Mouse (Mus musculus) right cerebral cortex, postnatal 14 days (tissue): Measurements from ENCODE around the gene Arhgdig.

ENCODE experiments used
- DNase-seq: peaks from one replicate; pipeline ENCODE4 v3.0.0; 2022

The Arhgdig gene

DNA sequence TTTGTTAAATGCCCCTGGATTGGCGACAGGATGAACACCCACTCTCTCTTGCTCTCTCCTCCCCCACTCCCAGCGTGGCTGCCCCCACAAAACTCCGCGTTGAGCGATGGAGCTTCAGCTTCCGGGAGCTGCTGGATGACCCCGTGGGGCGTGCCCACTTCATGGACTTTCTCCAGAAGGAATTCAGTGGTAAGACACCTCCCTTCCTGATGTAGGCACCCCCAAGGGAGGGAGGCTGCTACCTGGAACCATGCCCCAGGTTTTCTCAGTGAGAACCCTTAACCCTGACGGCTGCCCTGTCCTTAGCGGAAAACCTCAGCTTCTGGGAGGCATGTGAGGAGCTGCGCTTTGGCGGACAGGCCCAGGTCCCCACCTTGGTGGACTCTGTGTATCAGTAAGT is at the start of gene Arhgdig:
Arhgdig (minus strand) TSS at position 101 of the 400 bp plus-strand sequence.
- DNase-seq, result no peak

DNA sequence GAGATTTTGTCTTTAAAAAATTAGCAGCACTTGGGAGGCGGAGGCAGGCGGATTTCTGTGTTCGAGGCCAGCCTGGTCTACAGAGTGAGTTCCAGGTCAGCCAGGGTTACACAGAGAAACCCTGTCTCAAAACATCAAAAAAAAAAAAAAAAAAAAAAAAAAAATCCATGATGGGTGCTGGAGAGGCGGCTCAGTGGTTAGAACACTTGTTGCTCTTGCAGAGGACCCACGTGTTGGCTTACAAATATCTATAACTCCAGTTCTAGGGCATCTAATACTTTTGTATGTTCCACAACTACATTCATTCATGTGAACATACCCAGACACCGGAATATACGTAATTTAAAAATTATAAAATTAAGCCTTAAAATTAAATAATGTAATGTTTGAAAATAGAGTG is 47.7 kb upstream of the Arhgdig start:
- no peak for DNase-seq

DNA sequence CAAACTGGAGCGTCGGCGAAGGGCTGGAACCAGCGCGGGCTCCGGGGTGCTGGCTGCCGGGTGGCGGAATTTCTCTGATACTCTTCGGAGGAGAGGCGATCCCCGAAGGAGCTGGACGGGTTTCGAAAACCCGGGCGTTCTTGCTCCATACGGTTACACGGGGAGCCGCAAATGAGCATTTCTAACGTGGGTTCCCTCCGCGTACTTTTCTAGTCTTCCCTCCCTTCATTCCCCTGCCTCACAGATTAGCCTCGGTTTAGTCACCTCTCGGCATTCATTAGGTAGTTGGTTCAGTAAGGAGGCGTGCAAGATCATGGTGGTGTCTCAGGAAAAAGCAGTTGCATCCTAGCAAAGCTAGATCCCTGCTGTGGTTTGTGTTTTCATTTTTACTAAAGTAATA is 45.8 kb upstream of the Arhgdig start:
- DNase-seq, result no peak

DNA sequence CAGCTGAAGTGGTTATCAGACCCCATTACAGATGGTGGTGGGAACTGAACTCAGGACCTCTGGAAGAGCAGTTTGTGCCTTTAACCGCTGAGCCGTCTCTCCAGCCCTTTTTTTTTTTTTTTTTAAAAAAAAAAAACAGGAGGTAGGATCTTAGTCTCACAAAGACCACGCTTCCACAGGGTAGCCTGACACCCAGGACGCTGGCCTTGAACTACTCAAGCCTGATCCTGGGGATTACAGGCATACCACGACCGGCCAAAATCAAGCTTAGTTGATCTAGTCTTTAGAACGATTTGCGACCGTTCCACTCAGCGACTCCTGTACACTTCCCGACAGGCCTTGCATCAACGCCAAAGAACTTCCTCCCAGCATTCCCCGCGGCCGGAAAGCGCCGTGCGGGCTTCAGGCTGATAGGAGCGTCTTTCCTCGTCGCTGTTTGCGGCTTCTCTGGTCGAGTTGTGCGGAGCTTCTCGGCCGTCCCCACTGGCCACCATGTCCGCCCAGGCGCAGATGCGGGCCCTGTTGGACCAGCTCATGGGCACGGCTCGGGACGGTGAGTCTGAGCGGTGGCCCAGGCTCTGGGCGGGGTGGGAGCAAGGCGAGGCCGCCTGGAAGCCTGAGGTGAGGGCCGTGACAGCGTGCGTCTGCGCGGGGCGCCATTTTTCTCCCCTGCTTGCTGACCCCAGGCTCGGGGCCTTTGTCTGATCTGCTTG is 45.1 kb upstream of the Arhgdig start, which contains the start of gene Luc7l:
Luc7l (plus strand) TSS at position 358 of the 713 bp plus-strand sequence.
- DNase-seq, result peak; percentile 92

DNA sequence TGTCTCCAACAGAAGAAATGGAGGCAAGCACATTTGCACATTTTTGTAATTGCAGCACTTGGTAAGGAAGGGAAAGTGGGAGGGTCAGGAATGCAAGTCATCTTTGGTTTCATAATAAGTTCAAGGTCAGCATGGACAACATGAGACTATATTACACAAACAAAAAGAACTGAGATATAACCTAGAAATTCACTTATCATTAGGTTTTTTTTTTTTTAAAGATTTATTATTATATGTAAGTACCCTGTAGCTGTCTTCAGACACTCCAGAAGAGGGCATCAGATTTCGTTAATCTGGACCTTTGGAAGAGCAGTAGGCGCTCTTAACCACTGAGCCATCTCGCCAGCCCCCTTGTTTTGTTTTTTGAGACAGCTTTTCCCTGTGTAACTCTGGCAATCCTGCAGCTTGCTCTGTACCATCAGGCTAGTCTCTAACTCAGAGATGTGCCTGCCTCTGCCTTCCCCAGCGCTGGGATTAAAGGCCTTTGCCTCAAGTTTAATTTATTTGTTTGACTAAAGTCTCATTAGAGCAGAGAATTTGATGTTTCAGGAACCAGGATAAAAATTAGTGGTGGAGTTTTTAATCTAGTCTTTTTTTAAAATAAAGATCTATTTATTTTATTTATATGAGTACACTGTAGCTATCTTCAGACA is 44.4 kb upstream of the Arhgdig start:
- no peak for DNase-seq

DNA sequence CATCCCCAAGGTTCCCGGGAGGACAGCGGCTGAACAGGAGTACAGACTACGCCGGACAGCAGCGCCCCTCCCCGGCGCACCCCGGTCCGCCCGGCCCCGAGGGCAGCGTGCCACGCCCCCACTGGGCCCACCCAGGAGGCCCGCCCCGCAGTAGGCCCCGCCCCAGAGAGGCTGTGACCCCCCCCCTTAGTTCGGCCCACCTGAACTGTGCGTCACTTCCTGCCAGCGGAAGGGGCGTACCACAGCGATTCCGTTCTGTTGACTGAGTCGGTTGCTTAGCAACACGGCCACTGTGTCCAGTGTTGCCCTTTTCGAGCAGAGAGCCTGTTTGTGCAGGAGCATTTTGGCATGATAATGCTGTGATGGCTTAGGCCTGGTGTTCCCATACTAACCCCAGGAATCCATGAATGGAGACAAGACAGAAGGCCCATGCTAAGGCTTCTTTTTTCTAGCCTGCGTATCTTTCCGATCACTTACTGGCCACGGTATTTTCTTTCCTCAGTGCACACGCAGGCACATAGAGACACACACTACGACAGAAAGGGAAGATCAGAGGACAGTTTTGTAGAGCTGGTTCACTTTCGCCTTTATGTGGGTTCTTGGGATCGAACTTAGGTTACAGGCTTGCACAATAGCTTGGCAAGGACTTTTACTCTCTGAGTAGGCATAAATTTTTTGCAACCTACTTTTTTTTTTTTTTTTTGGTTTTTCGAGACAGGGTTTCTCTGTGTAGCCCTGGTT is 36.7 kb upstream of the Arhgdig start, which contains the start of gene Fam234a:
Fam234a (minus strand) TSS at position 142 of the 741 bp plus-strand sequence.
- peak; percentile 90 for DNase-seq

DNA sequence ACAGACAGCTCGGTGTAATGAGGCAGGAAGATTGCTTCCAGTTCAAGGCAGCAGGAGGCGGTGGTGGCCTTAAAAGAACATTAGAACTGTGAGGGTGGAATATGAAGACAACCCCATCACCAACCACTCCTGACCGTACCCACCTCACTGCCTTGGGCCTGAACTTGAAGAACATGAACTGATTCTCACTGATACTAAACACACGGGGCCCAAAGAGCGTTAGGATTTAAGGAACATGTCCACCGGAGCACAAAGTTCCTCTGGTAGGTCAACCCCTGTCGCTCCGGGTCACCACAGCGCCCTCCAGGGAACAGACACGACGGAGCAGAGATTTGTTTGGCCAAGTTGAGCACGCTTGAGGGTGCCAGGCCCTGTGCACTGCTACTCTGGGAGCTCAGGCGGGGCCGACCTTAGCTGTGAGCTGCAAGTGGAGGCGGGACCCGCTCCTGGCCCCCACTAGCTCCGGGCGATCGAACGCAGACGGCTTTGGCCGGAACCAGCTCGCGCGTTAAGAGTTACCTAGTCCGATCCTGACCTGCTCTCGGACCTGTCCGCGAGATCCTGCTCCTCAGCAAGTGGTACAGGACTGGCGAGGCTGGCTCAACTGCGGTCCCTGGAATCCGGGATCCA is 36.0 kb upstream of the Arhgdig start:
- peak; percentile 53 for DNase-seq

DNA sequence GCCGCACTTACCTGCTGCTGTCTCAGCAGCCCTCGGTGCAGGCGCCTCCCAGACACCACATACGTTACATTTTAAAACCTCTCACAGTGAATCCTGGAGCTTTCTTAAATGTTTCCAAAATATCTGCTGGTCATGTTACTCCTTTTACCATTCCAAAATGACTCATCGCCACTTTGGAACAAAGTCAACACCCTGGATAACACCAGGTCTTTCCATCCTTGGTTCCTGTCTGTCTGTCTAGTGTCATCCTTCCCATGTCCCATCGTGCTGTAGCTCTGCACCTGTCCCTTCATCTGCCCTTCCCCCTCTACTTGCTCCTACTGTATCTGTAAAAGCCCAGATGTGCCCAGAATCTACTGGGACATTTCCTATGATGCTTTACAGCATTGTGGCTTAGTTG is 33.4 kb upstream of the Arhgdig start:
- DNase-seq, result no peak

DNA sequence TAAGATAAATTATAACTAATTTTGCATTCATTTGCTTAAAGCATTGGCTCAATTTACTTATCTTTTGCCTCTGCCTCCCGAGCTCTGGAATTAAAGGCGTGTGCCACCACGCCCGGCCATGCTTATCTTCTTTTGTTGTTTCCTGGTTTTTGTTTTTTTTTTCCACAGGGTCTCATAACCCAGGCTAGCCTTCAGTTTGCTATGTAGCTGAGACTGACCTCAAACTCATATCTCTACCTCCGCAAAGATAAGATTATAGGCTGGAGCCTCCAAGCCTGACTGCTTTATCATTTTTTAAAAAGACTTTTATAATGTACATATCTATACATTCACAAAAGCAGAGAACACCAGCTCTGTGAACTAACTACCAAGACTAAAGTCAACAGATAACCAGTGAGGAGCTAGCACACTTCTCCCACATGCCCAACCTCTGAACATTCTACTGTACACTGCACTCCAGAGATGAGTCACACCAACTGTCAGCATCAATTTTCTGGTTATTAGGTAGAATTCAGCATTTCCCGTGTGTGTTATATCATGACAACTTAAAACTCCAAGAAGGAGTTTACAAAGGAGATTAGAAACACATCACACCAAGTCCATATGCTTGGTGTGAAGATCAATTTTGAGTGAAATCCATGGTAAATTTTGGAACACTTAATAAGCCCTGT is 32.7 kb upstream of the Arhgdig start:
- no peak for DNase-seq

DNA sequence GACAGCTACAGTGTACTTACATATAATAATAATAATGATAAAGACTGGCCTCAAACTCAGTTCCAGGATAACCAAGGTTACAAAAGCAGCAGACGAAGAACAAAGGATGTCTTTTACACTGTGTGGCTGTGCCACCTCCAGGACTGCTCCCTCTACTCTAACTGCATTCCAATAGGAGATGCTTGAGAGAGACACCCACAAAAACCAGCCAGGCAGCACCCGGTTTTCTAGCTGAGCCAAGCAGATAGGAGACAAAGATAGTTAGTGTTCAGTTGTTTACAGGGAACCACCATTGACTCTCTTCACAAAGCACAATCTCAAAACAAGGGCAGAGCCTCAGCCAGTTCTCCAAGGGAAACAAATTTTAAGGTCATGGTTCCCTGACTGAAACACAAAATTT is 32.0 kb upstream of the Arhgdig start:
- no peak for DNase-seq

DNA sequence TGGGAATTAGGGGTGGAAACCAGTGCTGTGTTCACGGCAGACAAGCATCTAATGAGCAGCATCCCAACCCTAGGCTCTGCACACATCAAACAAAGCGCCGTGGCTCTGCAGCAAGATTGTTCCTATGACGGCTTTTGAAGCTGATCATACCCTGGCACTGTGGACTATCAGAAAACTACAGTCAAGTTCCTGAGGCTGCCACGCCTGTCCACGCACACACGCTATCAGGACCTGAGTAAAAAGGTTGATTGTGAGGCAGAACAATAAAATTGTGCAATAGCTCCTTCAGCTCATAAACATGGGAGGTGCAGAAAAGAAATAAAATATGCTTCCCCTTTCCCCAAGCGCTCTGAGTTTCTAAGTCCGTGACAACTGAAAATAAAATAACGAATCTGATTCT is 30.1 kb upstream of the Arhgdig start:
- no peak for DNase-seq

DNA sequence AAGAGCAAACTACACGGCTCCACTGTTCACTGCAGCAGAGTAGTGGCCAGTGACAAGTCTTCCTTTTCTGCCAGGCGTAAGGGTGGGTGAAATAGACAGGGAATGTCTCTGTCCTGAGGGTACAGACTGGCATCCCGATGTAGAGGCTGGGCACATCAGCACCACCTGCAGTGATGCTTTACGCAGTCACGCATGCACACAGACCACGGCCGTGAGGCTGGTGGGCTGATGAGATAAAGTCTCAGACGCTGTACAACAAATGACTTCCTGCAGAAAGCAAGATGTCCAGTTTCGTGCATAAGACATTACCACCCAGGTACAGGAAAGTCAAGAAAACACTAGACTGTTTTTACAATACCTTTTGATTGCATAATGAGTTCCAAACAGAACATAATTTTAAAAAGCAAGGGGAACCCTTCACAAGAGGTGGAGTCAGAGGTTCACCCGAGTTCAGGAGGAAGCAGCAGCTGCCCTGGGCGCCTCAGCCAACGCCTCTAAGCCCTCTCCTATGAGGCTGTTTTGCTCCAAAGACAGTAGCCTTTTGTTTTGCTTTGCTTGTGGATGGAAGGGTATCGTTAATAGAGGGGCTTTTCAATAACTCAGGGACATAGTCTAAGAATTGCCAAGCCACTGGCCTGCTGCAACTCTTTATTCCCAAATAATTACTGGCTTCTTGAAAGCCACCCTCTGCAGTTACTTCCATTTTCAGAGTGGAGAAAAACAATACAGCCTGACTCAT is 27.7 kb upstream of the Arhgdig start:
- no peak for DNase-seq

DNA sequence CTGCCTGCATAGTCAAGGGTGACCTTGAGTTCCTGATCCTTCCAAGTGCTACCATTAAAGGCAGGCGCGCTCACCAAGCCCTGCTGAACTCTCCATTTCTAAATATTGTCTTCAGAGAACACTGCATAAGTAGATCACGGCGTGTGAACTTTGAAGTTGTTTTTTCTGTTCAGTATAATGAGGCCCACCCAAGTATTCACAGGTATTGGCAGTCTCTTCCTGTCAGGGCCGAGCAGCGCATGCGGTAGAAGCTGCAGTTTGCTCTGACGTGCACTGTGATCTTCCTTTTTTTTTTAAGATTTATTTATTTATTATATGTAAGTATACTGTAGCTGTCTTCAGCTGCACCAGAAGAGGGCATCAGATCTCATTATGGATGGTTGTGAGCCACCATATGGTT is 26.8 kb upstream of the Arhgdig start:
- no peak for DNase-seq

DNA sequence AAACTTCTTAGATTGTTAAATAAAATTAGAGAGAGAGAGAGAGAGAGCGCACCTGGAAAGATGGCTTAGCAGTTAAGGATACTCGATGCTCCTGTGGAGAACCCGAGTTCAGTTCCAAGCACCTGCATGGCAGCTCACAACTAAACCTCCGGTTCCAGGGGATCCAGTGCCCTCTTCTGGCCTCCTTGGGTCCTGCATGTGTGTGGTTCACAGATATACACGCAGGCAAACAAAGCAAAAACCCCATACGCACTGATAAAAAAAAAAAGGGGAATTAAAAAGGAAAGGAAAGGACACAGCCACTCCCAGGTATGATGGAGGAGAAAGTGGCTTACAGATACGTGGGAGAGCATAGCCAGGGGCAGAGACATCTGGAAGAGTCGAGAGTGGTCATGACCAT is 25.3 kb upstream of the Arhgdig start:
- DNase-seq, result no peak

DNA sequence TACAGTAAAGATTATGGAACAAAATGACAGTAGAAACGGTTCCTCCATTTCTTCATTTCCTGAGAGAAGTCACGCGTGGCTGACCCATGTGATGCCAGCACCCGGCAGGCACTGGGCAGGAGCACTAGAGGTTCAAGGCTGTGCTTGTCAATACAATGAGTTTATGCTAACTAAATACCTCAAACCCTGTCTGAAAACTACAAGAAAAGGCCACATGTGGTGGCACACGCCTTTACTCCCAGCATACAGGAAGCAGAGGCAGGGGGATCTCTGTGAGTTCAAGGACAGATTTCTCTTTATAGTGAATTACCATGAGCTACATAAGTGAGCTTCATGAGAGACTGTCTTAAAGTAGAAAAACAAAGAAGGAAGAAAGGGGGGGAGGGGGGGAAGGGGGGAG is 23.6 kb upstream of the Arhgdig start:
- no peak for DNase-seq

DNA sequence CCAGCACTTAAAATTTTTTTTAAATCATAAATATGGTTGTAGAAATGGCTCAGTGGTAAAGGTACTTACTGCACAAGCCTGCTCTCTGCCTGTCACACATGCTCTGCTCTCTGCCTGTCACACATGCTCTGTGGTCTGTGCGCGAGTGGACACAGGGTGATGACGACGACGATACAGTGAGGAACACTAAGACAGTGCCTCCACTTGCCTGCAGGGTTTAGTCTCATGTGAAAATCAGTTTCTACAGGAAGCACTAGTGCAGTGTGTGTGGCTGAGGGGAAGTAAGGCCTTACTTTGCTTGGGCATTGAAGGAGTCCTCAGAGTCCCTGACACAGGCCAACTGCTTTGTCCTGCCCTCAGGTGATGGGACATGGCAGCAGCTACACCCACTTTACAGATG is 22.2 kb upstream of the Arhgdig start:
- no peak for DNase-seq

DNA sequence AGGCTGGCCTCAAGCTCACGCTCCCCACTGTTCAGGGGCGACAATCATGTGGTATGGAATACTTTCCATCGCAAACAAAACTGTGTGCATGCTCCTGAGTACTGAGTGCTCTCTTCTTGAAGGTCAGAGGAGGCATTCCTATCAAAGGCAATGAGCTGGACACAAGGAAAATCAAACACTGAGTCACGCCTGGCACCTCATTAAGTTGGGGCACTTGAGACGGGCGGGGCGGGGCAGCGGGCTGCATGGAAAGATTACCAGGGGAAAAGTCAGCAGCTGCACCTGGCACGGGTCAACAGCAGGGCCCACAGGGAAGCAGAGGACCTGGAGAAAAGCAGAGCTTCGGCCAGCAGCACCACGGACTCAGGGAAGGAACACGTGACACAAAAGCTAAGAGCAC is 17.6 kb upstream of the Arhgdig start:
- no peak for DNase-seq

DNA sequence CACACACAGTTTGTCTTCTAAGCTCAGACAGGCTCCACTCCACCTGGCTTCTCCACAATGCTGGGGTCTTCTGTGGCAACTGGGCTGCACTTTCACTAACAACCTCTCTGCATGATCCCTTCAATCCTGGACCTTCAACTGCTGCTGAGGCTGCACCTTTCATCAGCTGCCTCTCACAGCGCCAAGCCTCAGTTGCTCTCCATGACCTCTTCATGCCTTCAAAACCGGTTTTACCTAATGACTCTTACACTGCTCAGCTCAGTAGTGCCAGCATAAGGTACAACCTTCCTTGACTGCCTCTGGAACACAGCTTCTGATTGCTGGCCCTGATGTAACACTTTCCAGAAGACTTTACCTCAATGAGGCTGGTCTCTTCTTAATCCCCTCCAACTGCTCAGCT is 13.9 kb upstream of the Arhgdig start:
- DNase-seq, result no peak

DNA sequence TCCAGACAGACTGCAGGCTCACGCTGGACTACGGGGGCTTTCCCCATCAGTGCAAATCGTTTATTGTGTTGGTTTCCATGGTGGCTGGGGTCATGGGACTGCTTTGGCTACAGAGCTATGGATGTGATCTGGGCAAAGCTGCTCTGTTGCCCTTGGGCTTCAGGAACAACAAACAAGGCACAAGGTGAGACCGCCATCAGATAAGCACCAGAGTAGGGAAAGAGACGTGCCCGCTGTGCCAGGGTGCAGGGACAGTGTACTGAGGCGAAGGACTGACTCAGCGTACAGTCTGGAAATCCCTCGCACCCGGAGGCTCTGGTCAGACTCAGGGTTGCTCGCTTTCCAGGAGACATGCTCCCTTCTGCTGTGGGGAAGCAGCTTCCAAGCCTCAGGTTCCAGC is 5.1 kb upstream of the Arhgdig start:
- DNase-seq, result no peak

DNA sequence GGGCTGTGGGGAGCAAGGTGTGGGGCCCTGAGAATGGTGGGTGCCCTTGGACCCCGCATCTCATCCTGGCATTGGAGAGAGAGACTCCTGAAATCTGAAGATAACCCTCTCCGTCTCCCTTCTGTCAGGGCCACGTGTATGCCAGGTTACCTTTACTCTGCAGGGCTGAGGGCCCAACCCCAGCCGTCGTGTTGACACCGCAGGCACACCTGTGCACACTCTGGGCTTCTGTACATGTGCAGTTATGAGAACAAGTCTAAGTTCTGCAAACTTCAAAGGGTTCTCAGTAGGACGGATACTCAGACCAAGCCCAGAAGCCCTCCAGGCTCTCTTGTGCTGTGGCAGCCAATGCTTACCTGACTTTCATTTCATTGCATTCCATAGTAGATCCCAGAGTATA is 4.7 kb upstream of the Arhgdig start:
- no peak for DNase-seq

DNA sequence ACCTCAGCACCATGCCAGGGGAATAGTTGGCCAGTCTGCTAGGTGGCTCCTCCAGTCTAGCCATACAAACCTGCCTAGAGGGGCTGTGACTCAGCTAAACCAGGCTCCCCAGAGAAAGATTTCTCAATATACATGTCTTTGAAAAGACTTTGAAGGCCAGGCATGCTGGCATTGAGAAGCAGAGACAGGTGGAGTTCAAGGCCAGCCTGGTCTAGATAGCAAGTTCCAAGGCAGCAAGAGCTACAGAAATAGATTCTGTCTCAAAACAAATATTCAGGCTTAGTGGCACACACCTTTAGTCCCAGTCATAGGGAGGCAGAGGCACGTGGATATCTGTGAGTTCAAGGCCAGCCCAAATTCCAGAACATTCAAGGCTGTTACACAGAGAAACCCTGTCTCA is 1.2 kb downstream of the Arhgdig start:
- DNase-seq, result no peak

DNA sequence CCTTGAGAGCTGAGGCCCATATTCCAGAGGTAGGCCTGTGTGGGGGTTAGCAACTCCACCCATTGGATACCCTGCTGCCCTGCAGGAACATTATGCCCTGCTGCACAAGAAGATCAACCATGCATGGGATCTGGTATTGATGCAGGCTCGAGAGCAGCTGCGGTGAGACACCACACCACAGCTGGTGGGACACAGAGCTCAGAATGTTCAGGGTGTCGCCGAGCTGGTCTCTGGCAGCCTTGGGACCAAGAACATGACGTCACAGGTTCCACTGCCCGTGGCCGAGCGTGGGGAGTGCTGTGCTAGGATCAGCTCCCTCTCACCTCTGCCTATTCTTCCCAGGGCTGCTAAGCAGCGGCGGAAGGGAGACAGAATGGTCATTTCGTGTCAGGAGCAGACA is 2.8 kb downstream of the Arhgdig start:
- DNase-seq, result no peak
